ENCODE assay signal across 14 mouse cellular contexts in the genomic region with DNA sequence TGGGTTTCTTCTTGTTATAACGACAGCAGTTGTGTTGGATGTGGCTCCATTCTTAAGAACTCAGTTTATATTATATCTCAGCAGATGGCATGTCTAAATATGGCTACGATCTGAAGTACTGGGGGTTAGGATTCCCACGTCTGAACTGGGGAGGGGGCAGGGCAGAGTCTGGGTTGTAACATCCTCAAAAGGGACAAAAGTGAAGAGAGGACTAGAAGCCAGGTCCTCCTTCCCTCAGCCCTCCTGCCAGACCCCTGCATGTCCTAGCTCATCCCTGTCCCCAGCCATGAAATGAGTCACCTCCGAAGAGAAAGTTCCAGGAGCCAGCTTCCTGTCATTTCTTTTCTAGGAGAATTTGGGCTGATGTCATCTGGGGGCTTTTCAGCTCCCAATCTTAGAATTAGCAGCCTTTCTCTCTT.
DNase-seq lines count a peak whose midpoint lies in the region; ATAC-seq and TF ChIP-seq lines count a peak whose summit lies in the region.
"Had no signal": no experiment of that assay in that cellular context is flagged by ENCODE, and none has a peak within 500 bp of the region (broad histone marks: within the 10 kb centered on the region; RNA-seq: fewer than 3 reads in every experiment).

No protein-coding gene starts in this region.

- no peaks in the 10 kb centered on the region for H3K4me1 ChIP-seq in intestine, postnatal 0 days (replicated peaks; ENCODE audit: control insufficient read depth, insufficient read depth, low read length)
- H3K4me1 ChIP-seq in cerebellum, adult 2 months (ENCODE audit: control insufficient read depth, insufficient read depth, low read length) = no peaks in the 10 kb centered on the region
- H3K4me1 ChIP-seq: limb, embryonic 13.5 days; megakaryocyte, embryonic 14.5 days had no signal

- H3K36me3 ChIP-seq in intestine, postnatal 0 days (ENCODE audit: control insufficient read depth, insufficient read depth) = no peaks in the 10 kb centered on the region
- H3K36me3 ChIP-seq: limb, embryonic 13.5 days had no signal

- no peak for TF ChIP-seq CTCF in layer of hippocampus, adult 2 months (conservative IDR thresholded peaks at IDR 0.05)
- no peak for TF ChIP-seq CTCF in intestine, postnatal 0 days (IDR thresholded peaks at IDR 0.05; ENCODE audit: low read depth)
- no peak for TF ChIP-seq CTCF in cerebellum, adult 2 months (IDR thresholded peaks at IDR 0.05; ENCODE audit: borderline replicate concordance, insufficient read depth, low read depth, low read length)

- no peaks in the 10 kb centered on the region for H3K27me3 ChIP-seq in intestine, postnatal 0 days (replicated peaks; ENCODE audit: control insufficient read depth, insufficient read depth, low read length)
- no peaks in the 10 kb centered on the region for H3K27me3 ChIP-seq in cerebellum, adult 2 months (ENCODE audit: control insufficient read depth, insufficient read depth, low read length)
- H3K27me3 ChIP-seq: CH12.LX; limb, embryonic 13.5 days; megakaryocyte, embryonic 14.5 days had no signal

- no peak overlapping the region for H3K4me3 ChIP-seq in layer of hippocampus, adult 2 months
- H3K4me3 ChIP-seq in intestine, postnatal 0 days (ENCODE audit: low read depth, low read length) = no peak overlapping the region
- H3K4me3 ChIP-seq in cerebellum, adult 2 months (replicated peaks; ENCODE audit: insufficient read depth, low read depth, low read length) = no peak overlapping the region
- H3K4me3 ChIP-seq: limb, embryonic 13.5 days; megakaryocyte, embryonic 14.5 days had no signal

- no peak overlapping the region for H3K9ac ChIP-seq in intestine, postnatal 0 days (ENCODE audit: low read depth, low read length)
- H3K9ac ChIP-seq: limb, embryonic 13.5 days had no signal

- peak overlapping the region; percentile 67 for H3K27ac ChIP-seq in layer of hippocampus, adult 2 months
- H3K27ac ChIP-seq in intestine, postnatal 0 days (ENCODE audit: low read depth, low read length) = no peak overlapping the region
- H3K27ac ChIP-seq in cerebellum, adult 2 months (ENCODE audit: insufficient read depth, low read length) = no peak overlapping the region
- H3K27ac ChIP-seq: limb, embryonic 13.5 days had no signal

- DNase-seq in layer of hippocampus, adult 2 months (ENCODE audit: low spot score in 2 of 2) = peak in 1 of 2 experiments; percentile 34
- no peak for DNase-seq in layer of hippocampus, postnatal 14 days (ENCODE audit: low spot score in 2 of 2)
- peak; percentile 36 to 50 for DNase-seq in frontal cortex, postnatal 10 days (ENCODE audit: low spot score in 2 of 2)
- peak; percentile 37 to 49 for DNase-seq in left cerebral cortex, postnatal 10 days (ENCODE audit: extremely low spot score in 1 of 2, low spot score in 2 of 2)
- DNase-seq in telencephalon, adult 2 months (ENCODE audit: low read depth, low spot score) = peak; percentile 88
- no peak for DNase-seq in cerebellum, adult 2 months
- DNase-seq: gastrocnemius, postnatal 14 days; kidney, postnatal 10 days; lung, adult 2 months had no signal

- intact Hi-C loops in left cerebral cortex, postnatal 10 days (cut with DNase I) = no loop called here

- H3K9me3 ChIP-seq in intestine, postnatal 0 days (ENCODE audit: control insufficient read depth) = no peaks in the 10 kb centered on the region
- H3K9me3 ChIP-seq: limb, embryonic 13.5 days; megakaryocyte, embryonic 14.5 days had no signal

- ATAC-seq in intestine, postnatal 0 days = no peak
- ATAC-seq: inflammation-experienced regulatory T-cells, adult 6 months had no signal

- no peak for TF ChIP-seq POLR2A in cerebellum, adult 2 months (IDR thresholded peaks at IDR 0.05; ENCODE audit: borderline replicate concordance, insufficient read depth, low read length)

- no peak overlapping the region for H3K4me2 ChIP-seq in intestine, postnatal 0 days (replicated peaks; ENCODE audit: low read depth)
- H3K4me2 ChIP-seq: limb, embryonic 13.5 days had no signal

- 47% methylated on average over 4 of the region's 4 CpGs for WGBS in intestine, postnatal 0 days
- WGBS in cerebellum, adult 2 months = 15% methylated on average over 4 of the region's 4 CpGs

Comparison
In these comparisons a context has a peak if more than half of its experiments do, and no peak if none do; other contexts are left out.
1. DNase-seq: peak in frontal cortex, postnatal 10 days (2 of 2), left cerebral cortex, postnatal 10 days (2 of 2) and telencephalon, adult 2 months (single experiment); none in layer of hippocampus, postnatal 14 days (0 of 2) and cerebellum, adult 2 months (0 of 2).